Mouse (Mus musculus) 3T3-L1 (cell line): ENCODE data around the gene Slc6a4.
A peak's percentile ranks its signal among the peaks of the same experiment; 100 is the strongest.

Source experiments
- DNase-seq: peaks from one replicate; pipeline ENCODE4 v3.0.0-alpha.2; 2015; ENCODE audit warnings: low read depth, low spot score

Gene Slc6a4

DNA sequence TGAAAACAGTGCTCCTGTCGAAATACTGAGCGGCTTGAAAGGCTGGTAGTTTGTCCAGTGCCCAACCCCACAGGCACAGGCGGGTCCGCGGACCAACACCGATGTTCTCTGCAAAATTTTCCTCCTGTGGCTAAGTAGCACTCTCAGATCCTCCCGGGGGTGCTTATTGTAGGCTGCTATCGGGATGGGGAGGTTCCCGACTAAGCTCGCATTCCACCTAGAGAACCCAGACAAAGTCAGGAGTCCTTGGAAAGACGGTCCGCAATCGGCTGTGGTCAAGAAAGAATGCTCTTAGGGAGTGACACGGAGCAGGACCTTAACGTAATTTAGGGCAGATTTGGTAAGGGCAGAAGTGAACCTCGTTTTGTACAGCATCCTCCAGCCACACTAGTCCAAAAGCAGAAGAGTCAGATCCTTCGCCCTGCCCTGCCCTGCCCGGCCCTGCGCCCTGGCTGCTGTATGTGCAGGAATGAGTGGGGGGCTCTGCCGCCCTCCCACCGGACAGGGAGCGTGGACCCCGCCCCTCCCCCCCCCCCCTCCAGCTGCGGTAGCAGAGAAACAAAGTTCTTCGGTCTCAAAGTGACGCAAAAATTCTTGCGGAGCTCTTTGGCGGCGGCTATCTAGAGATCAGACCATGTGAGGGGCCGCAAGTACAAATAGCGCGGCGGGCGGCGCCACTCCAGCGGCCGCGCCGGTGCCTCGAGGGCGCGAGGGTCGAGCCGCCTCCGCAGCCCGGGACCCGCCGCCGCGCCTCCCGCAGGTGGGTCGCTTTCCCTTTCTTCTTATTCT lies at the start of gene Slc6a4:
Gene Slc6a4 (plus strand): TSS at position 688 of the 789 bp plus-strand sequence.
- DNase-seq, result no peak

DNA sequence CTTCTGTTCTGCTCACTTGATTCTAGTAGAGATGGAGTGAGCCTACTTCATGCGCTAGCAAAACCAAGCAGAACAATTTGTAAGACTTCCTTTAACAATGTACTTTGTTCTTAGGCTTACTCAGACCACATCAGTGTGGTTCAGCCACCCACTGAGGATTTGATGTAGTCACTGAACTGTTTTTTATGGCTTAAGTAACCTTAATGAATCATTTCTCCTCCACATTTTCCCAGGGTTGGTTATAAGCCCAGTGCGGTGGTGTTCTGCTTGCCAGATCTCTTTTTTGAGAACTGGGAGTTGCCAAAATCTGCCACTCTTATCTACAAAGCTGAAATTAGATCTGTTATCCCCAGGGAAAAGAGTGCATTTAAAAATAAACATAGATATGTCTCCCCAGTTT lies 44.9 kb upstream of the Slc6a4 start:
- DNase-seq, result peak; percentile 88

DNA sequence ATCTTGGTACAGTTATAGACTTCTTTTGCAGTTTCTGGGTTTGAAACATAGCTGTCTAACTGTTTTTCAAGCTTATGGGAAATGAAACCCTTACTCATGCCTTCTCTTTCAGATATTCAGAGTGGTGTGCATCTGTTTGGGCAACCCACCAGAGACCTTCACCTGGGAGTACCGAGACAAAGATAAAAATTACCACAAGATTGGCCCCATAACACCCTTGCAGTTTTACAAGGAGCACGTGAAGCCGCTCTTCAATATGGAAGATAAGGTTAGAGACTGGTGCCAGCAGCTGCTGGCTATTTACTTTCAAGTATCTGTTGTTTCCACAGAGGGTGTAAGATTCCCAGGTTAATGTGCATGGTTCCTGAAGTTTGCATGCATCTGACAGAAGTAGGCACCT lies 32.7 kb upstream of the Slc6a4 start:
- DNase-seq, result no peak

DNA sequence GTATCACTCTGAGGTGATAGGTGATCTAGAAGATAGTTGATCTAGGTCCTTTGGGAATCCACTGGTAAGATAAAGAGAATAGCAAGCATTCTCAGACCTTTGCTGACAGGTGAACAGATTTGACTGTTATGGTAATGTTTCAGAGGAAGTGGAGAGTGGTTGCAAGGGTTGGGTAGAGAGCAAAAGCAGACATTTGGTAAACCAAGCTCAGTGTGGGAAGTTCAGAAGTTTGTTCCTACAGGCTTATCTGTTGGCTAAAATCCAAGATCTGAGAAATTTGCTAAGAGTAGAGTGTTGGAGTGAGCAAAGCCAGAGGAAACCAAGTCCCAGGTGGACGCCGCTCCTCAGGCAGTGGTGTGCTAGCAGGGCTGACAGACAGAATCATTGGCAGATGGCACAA lies 28.1 kb upstream of the Slc6a4 start:
- no peak for DNase-seq

GRCm38 (mm10) chr11:76974680-76975319 lies 23.6 kb upstream of the Slc6a4 start:
- no peak for DNase-seq

DNA sequence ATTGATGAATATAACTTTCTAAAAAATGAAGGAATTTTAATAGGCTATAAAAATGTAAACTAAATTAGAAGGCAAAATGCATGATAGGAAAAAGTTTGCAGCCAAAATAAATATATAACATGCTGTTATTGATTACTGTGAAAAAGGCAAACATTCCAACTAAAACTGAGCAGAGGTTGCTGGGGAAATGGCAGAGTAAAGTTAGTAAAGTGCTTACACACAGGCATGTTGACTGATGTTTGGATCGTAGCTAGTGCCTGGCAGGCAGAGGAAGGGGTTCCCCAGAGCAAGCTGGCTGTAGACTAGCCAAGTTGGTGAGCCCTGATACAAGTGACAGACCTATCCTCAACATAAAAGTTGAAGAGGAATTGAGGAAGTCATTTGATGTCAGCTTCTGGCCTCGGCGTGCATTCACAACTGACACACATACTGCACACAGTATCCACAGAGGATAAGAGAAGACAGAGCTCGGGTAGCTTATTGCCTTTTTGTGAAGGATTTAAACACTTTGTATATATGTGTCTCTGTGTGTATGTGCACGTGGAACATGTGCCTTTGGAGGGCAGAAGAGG lies 16.7 kb upstream of the Slc6a4 start:
- DNase-seq, result no peak

GRCm38 (mm10) chr11:76982415-76982814 lies 16.0 kb upstream of the Slc6a4 start:
- no peak for DNase-seq

DNA sequence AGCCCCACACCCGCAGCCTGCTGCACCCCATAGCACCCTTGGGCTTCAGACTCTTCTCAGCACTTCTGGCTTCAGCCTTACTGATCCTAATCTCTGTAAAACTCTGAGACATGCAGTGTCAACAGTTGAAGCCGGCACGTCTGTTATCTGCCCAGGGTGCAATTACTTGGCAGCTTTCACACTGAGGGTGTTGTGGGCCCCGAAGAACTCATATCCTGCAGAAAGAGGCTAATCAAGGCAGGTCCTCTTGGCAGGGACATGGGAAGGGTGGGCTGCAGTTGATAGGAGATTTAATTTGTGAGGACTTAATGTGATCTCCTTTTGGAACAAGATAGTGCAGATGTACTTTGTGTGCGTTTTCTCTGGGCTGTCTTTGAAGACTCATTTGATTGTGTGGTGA lies 14.8 kb upstream of the Slc6a4 start:
- DNase-seq, result no peak

- no peak for DNase-seq
Observed at GRCm38 (mm10) chr11:76984173-76984572, 14.2 kb upstream of the Slc6a4 start.

DNA sequence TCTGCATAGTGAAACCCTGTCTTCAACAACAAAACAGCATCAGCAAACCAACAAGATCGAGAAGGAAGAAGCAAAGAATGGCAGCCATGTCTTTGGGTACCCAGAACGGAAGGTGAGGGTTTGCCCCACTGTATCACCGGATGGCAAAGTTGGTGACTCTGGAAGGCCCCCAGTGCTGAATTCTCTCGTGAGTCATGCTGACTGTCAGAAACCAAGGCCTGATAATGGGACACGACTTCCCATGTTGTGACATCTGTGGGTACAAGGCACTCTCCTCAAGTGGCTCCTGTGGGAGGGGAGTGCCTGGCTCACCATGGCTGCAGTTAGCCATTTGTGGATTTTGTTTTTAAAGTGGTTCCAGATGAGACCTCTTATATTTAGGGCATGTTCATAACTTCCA lies 7.6 kb upstream of the Slc6a4 start:
- DNase-seq, result no peak

DNA sequence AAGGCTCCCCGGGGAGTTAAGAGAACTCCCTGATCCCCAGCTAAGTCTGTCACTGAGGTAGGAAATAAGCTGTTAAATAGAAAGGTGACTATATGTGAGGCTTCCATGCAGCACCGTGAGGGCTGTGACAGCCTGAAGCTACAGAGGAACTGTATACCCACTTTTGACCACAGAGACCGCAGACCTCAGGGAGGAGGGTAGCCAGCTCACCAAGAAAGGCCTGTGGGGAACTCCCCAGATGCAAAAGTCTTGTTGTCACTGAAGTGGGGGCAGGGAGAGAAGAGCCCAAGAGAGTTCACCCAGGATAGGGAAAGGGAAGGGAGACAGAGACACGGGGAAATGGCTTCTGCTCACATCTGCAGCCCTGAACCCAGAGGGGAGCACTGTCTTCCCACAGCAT lies 5.5 kb upstream of the Slc6a4 start:
- DNase-seq, result no peak

DNA sequence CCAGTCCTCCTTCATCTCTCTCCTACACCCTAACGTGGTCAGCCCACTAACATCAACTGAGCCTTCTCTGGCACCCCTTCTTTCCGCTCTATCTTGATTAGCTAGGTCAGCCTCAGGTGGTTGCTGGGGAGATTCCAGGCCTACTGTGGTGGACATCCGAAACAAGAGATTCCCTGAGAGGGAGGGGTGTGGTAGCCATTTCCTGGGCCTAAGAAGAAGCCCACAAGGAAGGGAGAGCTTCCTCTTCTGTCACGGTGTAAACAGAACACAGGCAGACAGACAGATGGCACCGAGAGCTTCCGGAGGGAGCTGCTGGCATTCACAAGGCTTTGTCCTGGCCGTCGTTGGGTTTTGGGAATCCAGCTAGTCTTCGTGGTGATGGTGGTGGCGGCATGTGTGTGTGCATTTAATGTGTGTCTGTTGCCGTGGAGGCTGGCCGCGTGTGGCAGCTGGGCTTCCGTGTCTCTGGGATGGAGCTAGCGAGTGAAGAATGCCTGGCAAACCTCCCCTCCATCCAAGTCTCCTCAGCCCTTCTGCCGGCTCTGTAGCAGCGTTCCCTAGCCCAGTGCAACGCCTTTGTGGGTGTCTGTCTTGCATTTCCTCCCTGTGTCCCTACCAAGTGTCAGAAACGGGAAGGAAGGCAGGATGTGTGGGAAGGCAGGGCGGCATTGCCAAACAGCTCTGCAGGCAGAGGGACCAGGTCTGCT lies 2.3 kb upstream of the Slc6a4 start:
- DNase-seq, result no peak

DNA sequence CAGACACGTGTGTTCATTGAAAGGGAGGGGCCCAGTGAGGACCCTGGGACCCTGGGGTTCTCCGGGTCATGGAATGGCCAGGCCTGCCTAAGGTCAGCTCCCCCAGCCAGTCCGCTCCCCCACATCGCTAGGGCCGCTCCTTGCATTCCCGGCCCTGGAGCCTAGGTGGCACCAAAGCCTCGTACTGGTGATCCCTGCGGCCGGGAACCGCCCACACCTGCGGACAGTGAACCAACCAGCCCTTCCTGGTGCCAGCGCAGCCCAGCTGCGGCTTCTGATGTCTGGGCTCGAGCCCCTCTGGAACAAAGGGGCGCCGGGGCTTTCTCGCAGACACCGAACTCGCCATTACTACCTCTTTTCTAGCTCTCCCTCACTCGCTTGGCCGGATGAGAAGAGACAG lies 1.1 kb upstream of the Slc6a4 start:
- peak; percentile 77 for DNase-seq

- DNase-seq, result no peak
Observed at GRCm38 (mm10) chr11:76998705-76999226, 363 bp downstream of the Slc6a4 start.

DNA sequence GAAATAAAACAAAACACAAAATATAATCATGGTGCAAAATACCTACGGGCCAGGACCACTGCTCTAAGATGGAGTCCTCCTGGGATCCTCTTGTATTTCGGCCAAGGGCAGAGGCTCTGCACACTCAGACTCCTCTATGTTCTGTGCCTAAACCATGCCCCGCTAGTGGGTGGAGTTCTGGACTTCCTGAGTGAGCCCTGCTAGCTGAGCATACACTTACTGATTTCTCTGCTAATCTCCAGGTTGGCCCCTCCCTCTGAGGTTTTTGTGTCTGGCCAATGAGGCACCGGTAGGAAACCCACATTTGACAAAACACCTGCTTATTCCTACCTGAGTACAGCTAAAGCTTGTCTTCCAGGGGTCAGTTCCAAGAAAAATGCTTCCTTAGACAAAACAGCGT lies 2.3 kb downstream of the Slc6a4 start:
- DNase-seq, result no peak

DNA sequence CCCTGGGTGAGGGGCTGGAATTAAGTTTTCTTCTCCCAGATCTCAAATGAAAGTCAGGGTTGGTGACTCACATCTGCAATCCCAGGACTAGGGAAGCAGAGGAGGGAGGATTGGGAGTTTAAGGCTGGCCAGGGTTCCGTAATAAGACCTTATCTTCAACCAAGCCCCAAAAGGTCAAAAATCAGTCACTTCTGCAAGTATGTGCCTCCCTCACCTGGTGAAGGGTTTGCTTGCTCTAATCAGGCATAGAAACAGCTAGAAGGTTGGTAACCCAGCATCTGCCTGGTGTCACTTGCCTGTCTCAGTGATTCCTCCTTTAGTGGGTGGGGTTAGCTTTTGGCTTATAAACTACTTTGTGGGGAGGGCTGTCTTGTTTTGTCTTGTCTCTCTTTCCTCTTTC lies 4.0 kb downstream of the Slc6a4 start:
- DNase-seq, result peak; percentile 59

DNA sequence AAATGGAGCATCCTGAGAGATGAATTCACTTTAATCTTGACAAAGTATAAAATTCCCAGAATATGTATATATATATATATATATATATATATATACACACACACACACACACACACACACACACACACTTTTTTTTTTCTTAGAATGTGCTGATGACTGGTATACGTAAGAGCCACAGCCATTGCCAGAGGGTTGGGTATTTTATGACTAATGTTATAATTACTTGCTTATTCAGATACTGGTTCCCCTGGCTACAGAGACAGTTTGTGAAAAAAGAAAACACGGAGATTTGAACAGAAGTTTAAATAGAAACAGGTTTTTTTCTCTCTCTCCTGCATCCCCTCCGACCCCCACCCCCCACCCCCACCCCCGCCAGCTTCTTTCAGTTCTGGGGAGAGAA lies 7.5 kb downstream of the Slc6a4 start:
- peak; percentile 72 for DNase-seq

- no peak for DNase-seq
Observed at GRCm38 (mm10) chr11:77006616-77007015, 8.2 kb downstream of the Slc6a4 start.

DNA sequence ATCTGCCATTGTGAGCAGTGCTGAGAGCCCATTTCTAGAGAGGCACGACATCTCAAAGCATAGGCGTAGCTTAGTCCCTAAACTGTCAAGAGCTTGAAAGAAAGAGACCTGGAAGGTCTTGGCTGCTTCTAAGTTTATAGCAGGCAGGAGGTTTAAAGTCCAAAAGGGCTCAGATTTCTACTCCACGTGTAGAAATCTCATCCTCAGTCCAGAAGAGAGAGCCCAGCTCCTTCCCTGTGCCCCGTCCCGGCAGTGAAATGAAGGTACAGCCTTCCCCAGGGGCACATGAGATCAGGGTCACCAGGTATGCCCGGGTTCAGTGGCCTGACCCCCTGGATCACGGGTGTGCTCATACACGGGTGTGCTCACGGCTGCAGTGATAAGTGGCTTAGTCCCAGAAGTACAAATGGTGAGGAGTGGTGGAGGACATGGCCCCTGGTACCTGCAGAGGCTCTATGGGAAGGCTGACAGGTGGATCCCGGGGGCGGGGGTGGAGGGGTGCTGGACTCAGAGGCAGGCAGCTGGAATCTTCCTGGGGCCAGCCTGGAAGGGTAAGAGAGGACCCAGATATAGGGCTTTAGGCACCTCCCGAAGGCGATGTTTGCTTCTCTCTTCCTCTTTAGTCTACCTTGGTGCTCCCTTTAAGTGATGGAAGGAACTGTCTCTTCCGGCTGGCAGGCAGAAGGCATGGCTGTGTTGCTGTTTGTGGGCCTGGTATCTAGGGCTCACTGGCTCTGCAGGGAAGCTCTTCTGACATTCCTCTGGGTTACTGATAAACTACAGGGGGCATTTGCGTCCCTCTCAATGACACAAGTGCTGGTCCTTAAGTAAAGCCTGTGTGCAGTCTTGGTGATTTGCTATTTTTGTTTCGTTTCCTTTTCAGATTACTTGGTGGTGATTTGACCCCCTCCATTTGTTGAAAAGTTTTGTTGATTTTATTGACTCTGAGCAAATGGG lies 10.9 kb downstream of the Slc6a4 start:
- DNase-seq, result no peak

DNA sequence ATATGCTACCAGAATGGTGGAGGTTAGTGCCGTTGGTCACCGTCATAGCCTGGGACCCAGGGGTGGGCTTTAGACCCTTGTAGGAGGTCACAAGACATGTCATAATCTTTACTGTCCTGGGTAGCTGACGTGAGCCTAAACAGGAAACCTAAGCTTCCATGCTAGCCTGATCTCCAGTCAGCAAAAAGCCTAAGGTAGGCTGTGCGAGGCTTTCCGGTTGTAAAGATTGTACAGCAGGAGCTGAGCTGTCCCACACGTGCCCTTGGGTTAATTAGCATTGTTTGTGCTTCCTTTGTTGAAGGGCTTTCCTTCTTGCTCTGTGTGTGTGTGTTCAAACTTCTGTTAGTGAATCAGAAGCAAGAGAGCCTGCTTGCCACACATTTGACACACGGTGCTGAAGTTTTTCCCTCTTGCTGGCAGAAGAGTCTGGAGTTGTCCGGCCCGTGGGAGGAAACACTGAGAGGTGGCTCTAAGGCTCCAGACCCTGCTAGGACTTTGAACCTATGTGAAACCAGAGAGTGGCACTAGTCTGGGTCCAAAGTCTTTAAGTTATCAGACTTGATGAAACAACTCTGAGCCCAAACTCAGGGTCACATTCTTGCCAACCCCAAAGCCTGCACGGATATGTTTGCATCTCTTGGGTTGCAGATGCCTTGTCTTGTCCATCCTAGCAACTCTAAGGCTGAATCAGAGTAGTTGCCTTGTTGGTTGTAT lies 12.5 kb downstream of the Slc6a4 start:
- no peak for DNase-seq
